Mouse (Mus musculus) left cerebral cortex, postnatal 10 days (tissue): Measurements from ENCODE around the gene Cwc22. TPM values are rescaled to one million over a fixed set of nuclear protein-coding genes. Genes with fewer than 3 reads are reported as not detected.

Experiments used
- DNase-seq, 2 experiments: peaks; one replicate each; pipeline ENCODE4 v3.0.0; 2021 to 2022; ENCODE audit warnings: low spot score in 2 of 2, mixed read lengths in 1 of 2; ENCODE audit errors: extremely low spot score in 1 of 2
- intact Hi-C: fragments of 180-260 bp; cut with DNase I; formaldehyde crosslinking; loops from one replicate; pipeline ENCODE4 v1.15.1; 2025
- total RNA-seq, 2 experiments: library from RNA; stranded (reverse); gene quantifications; 2 replicates each; pipeline ENCODE4 v1.2.3; 2021

The Cwc22 gene
- total RNA-seq, 2 experiments from 2014 or later, result 23.7 to 23.9 TPM

GRCm38 (mm10) chr2:77971871-77972270 is 25.7 kb upstream of the Cwc22 start:
- DNase-seq, result no peak
- intact Hi-C loops, result loop anchor here (1.0 kb wide), 1 partner anchor 9 kb away; no protein-coding TSS in a partner anchor

- no peak for DNase-seq
- intact Hi-C loops, result loop anchor here (1.0 kb wide), 1 partner anchor 8 kb away; no protein-coding TSS in a partner anchor
Observed at GRCm38 (mm10) chr2:77971361-77971760, 25.2 kb upstream of the Cwc22 start.

- no peak for DNase-seq
- intact Hi-C loops, result no loop called here
Observed at GRCm38 (mm10) chr2:77970556-77970955, 24.4 kb upstream of the Cwc22 start.

- intact Hi-C loops, result no loop called here
- DNase-seq, result no peak
Observed at GRCm38 (mm10) chr2:77969956-77970355, 23.8 kb upstream of the Cwc22 start.

GRCm38 (mm10) chr2:77962450-77963193 is 16.4 kb upstream of the Cwc22 start:
- intact Hi-C loops, result loop anchor here (1.0 kb wide), 1 partner anchor 9 kb away; no protein-coding TSS in a partner anchor

GRCm38 (mm10) chr2:77961256-77961655 is 15.1 kb upstream of the Cwc22 start:
- intact Hi-C loops, result no loop called here
- DNase-seq, result no peak

More at GRCm38 (mm10) chr2:77962450-77963193, 16.4 kb upstream of the Cwc22 start:
- no peak for DNase-seq

GRCm38 (mm10) chr2:77960711-77961110 is 14.5 kb upstream of the Cwc22 start:
- intact Hi-C loops, result no loop called here
- no peak for DNase-seq

GRCm38 (mm10) chr2:77959341-77959740 is 13.2 kb upstream of the Cwc22 start:
- no peak for DNase-seq
- intact Hi-C loops, result no loop called here

- intact Hi-C loops, result no loop called here
Observed at GRCm38 (mm10) chr2:77951415-77951913, 5.3 kb upstream of the Cwc22 start.

GRCm38 (mm10) chr2:77950111-77950510 is 3.9 kb upstream of the Cwc22 start:
- DNase-seq, result no peak
- intact Hi-C loops, result no loop called here

More at GRCm38 (mm10) chr2:77951415-77951913, 5.3 kb upstream of the Cwc22 start:
- no peak for DNase-seq

- no peak for DNase-seq
- intact Hi-C loops, result no loop called here
Observed at GRCm38 (mm10) chr2:77949521-77949920, 3.3 kb upstream of the Cwc22 start.

GRCm38 (mm10) chr2:77948921-77949320 is 2.7 kb upstream of the Cwc22 start:
- no peak for DNase-seq
- intact Hi-C loops, result no loop called here

- intact Hi-C loops, result no loop called here
- no peak for DNase-seq
Observed at GRCm38 (mm10) chr2:77948126-77948525, 2.0 kb upstream of the Cwc22 start.

- no peak for DNase-seq
- intact Hi-C loops, result no loop called here
Observed at GRCm38 (mm10) chr2:77947161-77947870, 1.1 kb upstream of the Cwc22 start.

- DNase-seq, result no peak
- intact Hi-C loops, result no loop called here
Observed at GRCm38 (mm10) chr2:77944860-77945595, 1.1 kb downstream of the Cwc22 start.

GRCm38 (mm10) chr2:77944281-77944680 is 1.9 kb downstream of the Cwc22 start:
- intact Hi-C loops, result no loop called here
- DNase-seq, result no peak

- intact Hi-C loops, result no loop called here
- no peak for DNase-seq
Observed at GRCm38 (mm10) chr2:77941944-77942343, 4.2 kb downstream of the Cwc22 start.

- intact Hi-C loops, result no loop called here
- no peak for DNase-seq
Observed at GRCm38 (mm10) chr2:77938317-77938716, 7.9 kb downstream of the Cwc22 start.

GRCm38 (mm10) chr2:77937818-77938217 is 8.4 kb downstream of the Cwc22 start:
- no peak for DNase-seq
- intact Hi-C loops, result no loop called here
